Mouse (Mus musculus) hematopoietic stem cell, adult 5-6 weeks (primary cell): ENCODE results near the gene Xrn2. TPM values are rescaled to one million over a fixed set of nuclear protein-coding genes. Genes with fewer than 3 reads are reported as not detected.

Source experiments
- ATAC-seq, 2 experiments: fragments of 125-278 bp in 1 of 2; replicated peaks in 1 of 2; 2 replicates each; pipeline ENCODE4 v1.8.0; 2016 to 2017; ENCODE audit warnings: inconsistent platforms in 2 of 2, mild to moderate bottlenecking in 2 of 2, moderate number of reproducible peaks in 2 of 2, low read depth in 1 of 2, moderate TSS enrichment in 1 of 2; ENCODE audit not compliant: low FRiP score in 2 of 2, poor library complexity in 2 of 2, severe bottlenecking in 2 of 2, insufficient read depth in 1 of 2, low TSS enrichment in 1 of 2
- total RNA-seq: library from RNA; stranded (forward); fragments of 172-1452, 232-1000 nt; gene quantifications from 2 replicates; pipeline ENCODE4 v1.2.3, GENCODE M21; 2017

The Xrn2 gene
- total RNA-seq, 1 experiment from 2014 or later = 214 TPM

GRCm38 (mm10) chr2:147023560-147023959 lies 10.8 kb downstream of the Xrn2 start:
- peak; percentile 35 to 62; a peak in 2 of 4 replicates for ATAC-seq

GRCm38 (mm10) chr2:147033065-147033464 lies 20.3 kb downstream of the Xrn2 start:
- ATAC-seq = no peak

- no peak; a peak in 1 of 4 replicates for ATAC-seq
Observed at GRCm38 (mm10) chr2:147035864-147036263, 23.1 kb downstream of the Xrn2 start.

GRCm38 (mm10) chr2:147047051-147047450 lies 34.3 kb downstream of the Xrn2 start:
- no peak for ATAC-seq

GRCm38 (mm10) chr2:147053229-147053892 lies 40.6 kb downstream of the Xrn2 start:
- no peak for ATAC-seq

- no peak for ATAC-seq
Observed at GRCm38 (mm10) chr2:147067480-147068246, 54.9 kb downstream of the Xrn2 start.

GRCm38 (mm10) chr2:147069077-147069476 lies 56.3 kb downstream of the Xrn2 start:
- ATAC-seq = no peak

GRCm38 (mm10) chr2:147070305-147070704 lies 57.5 kb downstream of the Xrn2 start:
- ATAC-seq = no peak

GRCm38 (mm10) chr2:147073962-147074361 lies 61.2 kb downstream of the Xrn2 start:
- ATAC-seq = no peak

- ATAC-seq = no peak
Observed at GRCm38 (mm10) chr2:147074399-147074798, 61.6 kb downstream of the Xrn2 start.

- no peak for ATAC-seq
Observed at GRCm38 (mm10) chr2:147082391-147082790, 69.6 kb downstream of the Xrn2 start.

GRCm38 (mm10) chr2:147083471-147084365 lies 70.9 kb downstream of the Xrn2 start:
- ATAC-seq = peak in 1 of 2 experiments; percentile 31; a peak in 1 of 4 replicates

GRCm38 (mm10) chr2:147084366-147085071 lies 71.7 kb downstream of the Xrn2 start:
- ATAC-seq = no peak

GRCm38 (mm10) chr2:147085072-147085870 lies 72.5 kb downstream of the Xrn2 start, which contains the start of gene Nkx2-4:
TSS of gene Nkx2-4 (minus strand) at chr2:147085445.
- no peak for ATAC-seq

GRCm38 (mm10) chr2:147085937-147086336 lies 73.1 kb downstream of the Xrn2 start:
- no peak for ATAC-seq

- ATAC-seq = no peak
Observed at GRCm38 (mm10) chr2:147086441-147086840, 73.6 kb downstream of the Xrn2 start.
